Mouse (Mus musculus): ENCODE results near the gene Zbtb44. TPM values are rescaled to one million over a fixed set of nuclear protein-coding genes. Genes with fewer than 3 reads are reported as not detected.

The Zbtb44 gene
- polyA plus RNA-seq, 1 experiment from 2014 or later = 5.5 TPM

DNA sequence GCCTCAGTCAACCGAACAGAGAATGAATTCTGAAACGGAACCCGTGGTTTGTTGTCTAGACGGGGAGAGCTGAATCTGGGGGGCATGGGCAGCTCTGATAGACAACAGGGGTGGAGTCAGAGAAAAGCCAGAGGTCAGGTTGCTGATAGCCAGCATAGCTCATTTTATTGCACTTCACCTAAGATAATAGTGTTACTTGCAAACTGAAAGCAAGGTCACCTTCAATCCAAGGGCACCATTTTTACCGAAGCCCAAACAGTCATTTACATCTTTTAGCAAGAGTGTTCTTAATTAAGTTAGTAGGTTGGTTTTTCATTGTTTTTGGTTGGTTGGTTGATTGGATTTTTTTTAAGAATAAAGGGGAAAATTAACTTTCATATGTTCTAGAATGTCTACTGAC, 89.0 kb downstream of the Zbtb44 start:
- no peak for ATAC-seq
- Histone ChIP-seq H3K4me2 (replicated peaks) (no peak overlapping the region), H3K27me3 (no peaks in the 10 kb centered on the region), H3K9me3 (no peaks in the 10 kb centered on the region), H3K27ac (no peak overlapping the region), H3K4me1 (replicated peaks) (peaks cover 5% of the 10 kb centered on the region; the same call in 1 of the 2 replicates), H3K36me3 (no peaks in the 10 kb centered on the region), H3K4me3 (replicated peaks) (no peak overlapping the region), H3K9ac (replicated peaks) (no peak overlapping the region)
- 77% methylated on average over 5 of the region's 5 CpGs for WGBS

- Histone ChIP-seq H3K9me3 (no peaks in the 10 kb centered on the region), H3K27ac (no peak overlapping the region), H3K4me2 (replicated peaks) (no peak overlapping the region), H3K36me3 (no peaks in the 10 kb centered on the region), H3K9ac (replicated peaks) (no peak overlapping the region), H3K4me1 (replicated peaks) (peaks cover 5% of the 10 kb centered on the region; the same call in 1 of the 2 replicates), H3K4me3 (replicated peaks) (no peak overlapping the region), H3K27me3 (no peaks in the 10 kb centered on the region)
- ATAC-seq = no peak
- 71% methylated on average over 11 of the region's 11 CpGs for WGBS
Observed at GRCm38 (mm10) chr9:31119882-31120532, 89.6 kb downstream of the Zbtb44 start.

- WGBS = 79% methylated on average over 4 of the region's 4 CpGs
- Histone ChIP-seq H3K27me3 (no peaks in the 10 kb centered on the region), H3K9ac (replicated peaks) (no peak overlapping the region), H3K4me1 (replicated peaks) (peaks cover 5% of the 10 kb centered on the region; the same call in 1 of the 2 replicates), H3K27ac (no peak overlapping the region), H3K36me3 (no peaks in the 10 kb centered on the region), H3K9me3 (no peaks in the 10 kb centered on the region), H3K4me3 (replicated peaks) (no peak overlapping the region), H3K4me2 (replicated peaks) (no peak overlapping the region)
- no peak for ATAC-seq
Observed at GRCm38 (mm10) chr9:31120533-31120915, 90.1 kb downstream of the Zbtb44 start.

GRCm38 (mm10) chr9:31122464-31123030, 92.1 kb downstream of the Zbtb44 start:
- no peak overlapping the region for H3K27ac ChIP-seq
- H3K4me2 ChIP-seq (replicated peaks) = no peak overlapping the region
- H3K9ac ChIP-seq (replicated peaks) = no peak overlapping the region
- no peaks in the 10 kb centered on the region for H3K9me3 ChIP-seq
- no peaks in the 10 kb centered on the region for H3K27me3 ChIP-seq
- no peaks in the 10 kb centered on the region for H3K36me3 ChIP-seq
- no peak overlapping the region for H3K4me3 ChIP-seq (replicated peaks)
- 63% methylated on average over 13 of the region's 13 CpGs for WGBS
- ATAC-seq = no peak
- H3K4me1 ChIP-seq (replicated peaks) = peaks cover 5% of the 10 kb centered on the region; the same call in 1 of the 2 replicates

Other genes starting within 250 kb of the Zbtb44 start
- gene Adamts15, start 108.2 kb upstream of the Zbtb44 start, polyA plus RNA-seq (2015; fragmentation: Nextera tagmentation; extraction: Ambion mirVana) = 2.9 and 3.2 TPM in 2 replicates
- gene Adamts8, start 88.1 kb upstream of the Zbtb44 start, polyA plus RNA-seq (2015; fragmentation: Nextera tagmentation; extraction: Ambion mirVana) = 0.66 and 0.96 TPM in 2 replicates
- gene St14, start 101.2 kb downstream of the Zbtb44 start, polyA plus RNA-seq (2015; fragmentation: Nextera tagmentation; extraction: Ambion mirVana) = 0.50 and 0.57 TPM in 2 replicates
- gene Aplp2, start 181.2 kb downstream of the Zbtb44 start, polyA plus RNA-seq (2015; fragmentation: Nextera tagmentation; extraction: Ambion mirVana) = 233 and 270 TPM in 2 replicates
- gene Prdm10, start 249.9 kb downstream of the Zbtb44 start, polyA plus RNA-seq (2015; fragmentation: Nextera tagmentation; extraction: Ambion mirVana) = 9.1 and 9.5 TPM in 2 replicates